Mouse (Mus musculus) embryonic facial prominence, embryonic 14.5 days (tissue): ENCODE measurements around the gene Ankrd23. TPM values are rescaled to one million over a fixed set of nuclear protein-coding genes. Genes with fewer than 3 reads are reported as not detected.

Source experiments
- ATAC-seq: fragments of 200-750 bp; cut with Nextera tagmentation; 2 replicates; pipeline ENCODE4 v1.8.0; 2017; ENCODE audit warnings: low read depth, moderate number of reproducible peaks, moderate TSS enrichment
- DNase-seq: peaks from one replicate; pipeline ENCODE4 v3.0.0-alpha.2; 2015; ENCODE audit warnings: low spot score
- H3K27ac ChIP-seq: fragments of 300-500 bp; sonication (generic); replicated peaks from 2 replicates; pipeline ENCODE4 v1.5.1; 2014; ENCODE audit warnings: low read depth, mild to moderate bottlenecking, low read length, moderate library complexity
- H3K27me3 ChIP-seq: fragments of 300-500 bp; sonication (generic); replicated peaks from 2 replicates; pipeline ENCODE4 v1.6.1; 2014; ENCODE audit warnings: low read length; ENCODE audit not compliant: control insufficient read depth, insufficient read depth
- H3K36me3 ChIP-seq: fragments of 300-500 bp; sonication (generic); 2 replicates; pipeline ENCODE4 v1.6.1; 2014; ENCODE audit warnings: low read length, mixed read lengths; ENCODE audit not compliant: control insufficient read depth, insufficient read depth
- H3K4me1 ChIP-seq: fragments of 300-500 bp; sonication (generic); 2 replicates; pipeline ENCODE4 v1.6.1; 2014; ENCODE audit warnings: antibody characterized with exemption, low read length; ENCODE audit not compliant: control insufficient read depth, insufficient read depth
- H3K4me2 ChIP-seq: fragments of 300-500 bp; sonication (generic); 2 replicates; pipeline ENCODE4 v1.6.1; 2014; ENCODE audit warnings: low read depth, mild to moderate bottlenecking, low read length, moderate library complexity, mixed read lengths
- H3K4me3 ChIP-seq: fragments of 300-500 bp; sonication (generic); 2 replicates; pipeline ENCODE4 v1.5.1; 2014; ENCODE audit warnings: low read depth, mild to moderate bottlenecking, low read length
- H3K9ac ChIP-seq: fragments of 300-500 bp; sonication (generic); 2 replicates; pipeline ENCODE4 v1.6.1; 2014; ENCODE audit warnings: low read depth, mild to moderate bottlenecking, low read length, moderate library complexity, mixed read lengths
- H3K9me3 ChIP-seq: fragments of 300-500 bp; sonication (generic); 2 replicates; pipeline ENCODE4 v1.6.1; 2016; ENCODE audit warnings: low read length; ENCODE audit not compliant: control insufficient read depth
- WGBS: fragments of 180-500 bp; shearing (Covaris S2); extraction: QIAGEN DNeasy Blood & Tissue Kit; methylation state at CpG from one replicate; pipeline ENCODE4 v1.1.7; 2014; 5-methylcytosine and 5-hydroxymethylcytosine counted together
- microRNA-seq: library from miRNA; unstranded; fragments of <30 nt; microRNA quantifications from one replicate; pipeline ENCODE4, GENCODE M21; 2016; ENCODE audit warnings: borderline number of aligned reads
- polyA plus RNA-seq: library from polyadenylated mRNA; unstranded; fragments of >200 nt; fragmentation: Nextera tagmentation; extraction: Ambion mirVana; gene quantifications from 2 replicates; pipeline ENCODE4 v1.2.1, GENCODE M21; 2014

The Ankrd23 gene
- polyA plus RNA-seq, 1 experiment from 2014 or later = 12.3 TPM

DNA sequence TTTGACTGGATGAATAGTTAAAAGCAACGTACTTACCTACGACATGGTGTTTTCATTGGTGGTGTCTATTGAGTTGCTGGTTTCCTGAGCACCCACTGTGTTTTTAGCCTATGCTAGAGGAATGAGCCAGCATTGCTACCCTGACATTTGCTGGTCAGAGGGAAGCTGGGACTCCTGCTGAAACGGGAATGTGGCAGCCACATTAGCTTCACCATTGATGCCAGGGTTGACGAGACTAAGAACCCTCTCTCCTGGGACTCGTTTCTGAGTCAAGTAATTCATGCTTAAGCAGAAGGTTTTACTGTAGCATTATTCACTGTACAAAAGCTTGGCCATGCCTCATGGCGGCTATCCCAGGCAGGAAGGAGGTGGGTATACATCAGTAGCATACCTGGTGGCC lies 47.0 kb downstream of the Ankrd23 start:
- H3K27ac ChIP-seq = no peak overlapping the region
- ATAC-seq (no peak), DNase-seq (no peak)
- WGBS = 74% methylated on average over 6 of the region's 6 CpGs
- no peak overlapping the region for H3K9ac ChIP-seq
- no peak overlapping the region for H3K4me2 ChIP-seq
- H3K36me3 ChIP-seq = no peaks in the 10 kb centered on the region
- peaks cover 7% of the 10 kb centered on the region; the same call in 1 of the 2 replicates for H3K4me1 ChIP-seq
- no peak overlapping the region for H3K4me3 ChIP-seq
- no peaks in the 10 kb centered on the region for H3K27me3 ChIP-seq
- H3K9me3 ChIP-seq = no peaks in the 10 kb centered on the region

GRCm38 (mm10) chr1:36487111-36487510 lies 49.6 kb downstream of the Ankrd23 start:
- no peak for DNase-seq
- no peaks in the 10 kb centered on the region for H3K4me1 ChIP-seq
- H3K9ac ChIP-seq = no peak overlapping the region
- no peaks in the 10 kb centered on the region for H3K9me3 ChIP-seq
- no peak overlapping the region for H3K4me3 ChIP-seq
- no peak for ATAC-seq
- no peaks in the 10 kb centered on the region for H3K36me3 ChIP-seq
- H3K27ac ChIP-seq = no peak overlapping the region
- no peak overlapping the region for H3K4me2 ChIP-seq
- WGBS = 79% methylated on average over 9 of the region's 9 CpGs
- H3K27me3 ChIP-seq = no peaks in the 10 kb centered on the region

GRCm38 (mm10) chr1:36485080-36485479 lies 51.6 kb downstream of the Ankrd23 start:
- Histone ChIP-seq H3K4me2 (no peak overlapping the region), H3K27me3 (no peaks in the 10 kb centered on the region), H3K4me3 (no peak overlapping the region), H3K27ac (no peak overlapping the region), H3K9ac (no peak overlapping the region), H3K9me3 (no peaks in the 10 kb centered on the region), H3K4me1 (no peaks in the 10 kb centered on the region), H3K36me3 (no peaks in the 10 kb centered on the region)
- DNase-seq (no peak), ATAC-seq (no peak)
- WGBS = 56% methylated on average over 7 of the region's 7 CpGs

DNA sequence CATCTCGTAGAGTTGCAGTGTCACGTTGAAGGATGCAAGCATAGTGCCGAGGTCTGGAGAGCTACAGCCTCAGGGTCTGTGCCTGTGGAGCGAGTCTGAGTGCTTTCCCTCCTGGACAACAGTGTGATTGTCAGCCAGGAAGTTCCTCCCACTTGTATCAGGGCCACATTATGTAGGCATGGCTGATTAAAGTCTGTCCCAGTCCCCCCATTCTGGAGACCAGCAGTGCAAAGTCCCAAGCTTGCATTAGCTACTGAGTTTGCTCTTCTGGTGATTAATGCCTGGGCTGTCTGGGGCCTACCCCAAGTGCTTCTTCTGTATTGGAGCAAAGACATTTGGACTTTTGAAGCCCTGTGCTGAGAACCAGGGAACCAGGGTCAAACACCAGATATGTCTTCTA lies 52.9 kb downstream of the Ankrd23 start:
- H3K4me3 ChIP-seq = no peak overlapping the region
- no peaks in the 10 kb centered on the region for H3K4me1 ChIP-seq
- no peaks in the 10 kb centered on the region for H3K9me3 ChIP-seq
- no peak overlapping the region for H3K4me2 ChIP-seq
- no peak for DNase-seq
- no peak for ATAC-seq
- H3K27ac ChIP-seq = no peak overlapping the region
- WGBS = 50% methylated on average over 4 of the region's 4 CpGs
- no peaks in the 10 kb centered on the region for H3K36me3 ChIP-seq
- no peak overlapping the region for H3K9ac ChIP-seq
- H3K27me3 ChIP-seq = no peaks in the 10 kb centered on the region

Small RNAs within 50 kb of the gene (microRNA-seq; reads per million reads assigned to microRNA genes)
- not detected for gene Gm47280

Other genes starting within 250 kb of the Ankrd23 start
- gene Arid5a, start 229.2 kb downstream of the Ankrd23 start, polyA plus RNA-seq = 12.7 and 13.7 TPM in 2 replicates
- 35.1 and 37.1 TPM in 2 replicates for gene Kansl3, start 167.7 kb downstream of the Ankrd23 start, polyA plus RNA-seq
- gene Fer1l5, start 164.6 kb downstream of the Ankrd23 start, polyA plus RNA-seq = 0.39 and 0.64 TPM in 2 replicates
- gene Lman2l, start 91.6 kb downstream of the Ankrd23 start, polyA plus RNA-seq = 31.7 and 33.3 TPM in 2 replicates
- gene Cnnm4, start 65.3 kb downstream of the Ankrd23 start, polyA plus RNA-seq = 13.5 and 13.9 TPM in 2 replicates
- 4.8 and 5.1 TPM in 2 replicates for gene Cnnm3, start 25.0 kb downstream of the Ankrd23 start, polyA plus RNA-seq
- gene Gm42417, start 2.5 kb upstream of the Ankrd23 start, polyA plus RNA-seq = not detected in 2 replicates
- 19.5 and 20.0 TPM in 2 replicates for gene Ankrd39, start 10.6 kb upstream of the Ankrd23 start, polyA plus RNA-seq
- gene Sema4c, start 21.5 kb upstream of the Ankrd23 start, polyA plus RNA-seq = 2.3 and 3.8 TPM in 2 replicates
- gene Fam178b, start 146.3 kb upstream of the Ankrd23 start, polyA plus RNA-seq = 1.0 and 1.6 TPM in 2 replicates
- gene Cox5b, start 154.6 kb upstream of the Ankrd23 start, polyA plus RNA-seq = 579 and 661 TPM in 2 replicates
- gene 4933424G06Rik, start 173.3 kb upstream of the Ankrd23 start, polyA plus RNA-seq = not detected in 2 replicates
- gene Actr1b, start 177.5 kb upstream of the Ankrd23 start, polyA plus RNA-seq = 92.7 and 96.4 TPM in 2 replicates
- 0.36 and 0.67 TPM in 2 replicates for gene Zap70, start 224.9 kb upstream of the Ankrd23 start, polyA plus RNA-seq